Mouse (Mus musculus) heart, adult 11 months (tissue): ENCODE measurements around the gene Tmprss11e.

Source experiments
- DNase-seq: peaks from one replicate; pipeline ENCODE4 v3.0.0; 2022

Gene Tmprss11e

DNA sequence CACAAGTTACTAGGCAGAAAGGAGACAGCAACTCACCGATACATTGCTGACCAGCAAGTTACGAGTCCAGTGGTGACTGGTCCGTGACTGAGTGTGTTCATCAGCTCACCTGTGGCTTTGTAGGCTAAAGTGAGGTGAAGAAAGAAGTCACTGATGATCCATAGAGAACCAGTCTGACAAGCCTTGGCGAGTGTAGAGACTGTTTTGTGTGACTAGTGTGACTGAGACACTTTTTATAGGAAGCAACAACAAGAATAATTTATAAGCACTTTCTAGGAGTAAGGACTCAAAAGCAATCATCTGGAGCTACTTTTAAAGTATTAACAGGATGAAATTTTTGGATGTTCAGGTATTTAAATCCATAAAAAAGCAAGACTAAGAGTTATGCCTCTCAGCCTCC is at the start of gene Tmprss11e:
Gene Tmprss11e, minus strand, starts transcription at position 101 of the 400 bp plus-strand sequence.
- no peak for DNase-seq

DNA sequence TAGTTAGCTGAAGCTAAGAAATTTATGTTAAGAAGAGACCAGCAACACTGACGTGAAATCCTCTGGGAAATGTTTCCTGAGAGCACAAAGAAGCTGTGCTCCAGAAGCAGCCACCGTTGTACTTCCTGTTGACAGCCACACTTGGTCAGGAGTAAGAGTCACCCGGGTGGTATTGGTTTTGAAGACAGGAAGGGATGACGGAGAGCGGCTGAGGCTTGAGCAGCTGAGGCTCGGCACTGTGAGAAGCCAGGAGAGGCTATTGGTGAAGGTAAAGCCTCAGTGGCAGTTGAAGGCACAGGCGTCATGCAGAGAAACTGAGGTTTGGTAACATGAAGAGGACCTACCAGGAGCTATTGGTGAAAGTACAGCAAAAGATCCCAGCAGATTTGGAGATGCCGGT is 47.2 kb upstream of the Tmprss11e start:
- DNase-seq = peak; percentile 83

DNA sequence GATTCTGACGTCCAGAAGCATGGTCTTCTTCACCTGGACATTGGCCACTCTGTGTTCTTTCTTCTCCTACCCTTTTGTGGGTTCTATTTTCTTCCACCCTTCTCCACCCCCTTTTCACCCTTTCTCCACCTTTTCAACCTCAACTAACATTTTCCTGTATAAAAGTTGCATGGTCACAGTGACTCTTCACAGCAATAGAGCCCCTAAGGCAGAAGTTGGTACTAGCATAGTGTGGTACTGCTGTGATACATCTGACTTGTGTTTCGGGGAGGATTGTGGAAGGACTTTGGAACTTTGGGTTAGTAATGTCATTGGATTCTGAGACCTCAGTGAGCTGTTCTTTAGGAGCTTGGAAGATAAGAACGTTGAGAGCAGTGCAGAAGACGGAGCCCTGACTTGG is 46.6 kb upstream of the Tmprss11e start:
- no peak for DNase-seq

DNA sequence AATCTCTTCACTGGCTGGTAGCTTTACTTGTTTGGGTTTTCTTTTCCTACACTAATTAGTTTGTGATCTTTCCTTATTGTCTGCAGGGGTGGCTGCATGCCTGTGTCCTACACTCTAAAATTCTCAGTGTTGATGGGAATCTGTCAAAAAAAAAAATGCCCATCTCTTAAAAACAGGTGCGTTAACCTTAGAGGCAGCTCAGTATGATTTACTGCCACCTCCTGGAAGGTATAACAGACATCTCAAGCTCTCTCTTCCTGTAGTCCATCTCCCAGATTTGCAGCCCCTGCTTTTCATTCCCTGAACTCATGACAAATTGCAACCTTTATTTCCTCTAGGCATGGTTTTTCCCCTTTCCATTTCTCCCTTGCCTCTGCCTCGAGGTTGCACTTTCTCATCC is 44.3 kb upstream of the Tmprss11e start:
- DNase-seq = no peak

DNA sequence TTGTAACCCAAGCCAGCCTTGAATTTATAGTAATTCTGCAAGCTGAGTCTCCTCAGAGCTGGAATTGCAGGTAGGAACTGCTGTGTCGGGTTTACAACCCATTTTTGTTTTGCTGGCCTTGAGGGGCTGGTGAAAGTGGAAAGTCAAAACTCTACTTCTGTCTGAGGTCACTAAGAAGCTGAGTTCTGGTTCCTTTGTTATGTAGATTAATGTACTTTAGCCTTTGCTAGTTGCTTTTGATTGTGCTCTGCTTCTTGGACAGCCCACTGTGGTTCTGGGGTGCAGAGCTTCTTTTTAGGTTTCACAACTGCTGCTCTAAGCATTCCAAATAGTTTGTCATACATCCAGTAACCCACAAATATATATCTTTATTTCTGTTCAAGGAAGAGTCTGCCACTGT is 41.2 kb upstream of the Tmprss11e start:
- DNase-seq = no peak

DNA sequence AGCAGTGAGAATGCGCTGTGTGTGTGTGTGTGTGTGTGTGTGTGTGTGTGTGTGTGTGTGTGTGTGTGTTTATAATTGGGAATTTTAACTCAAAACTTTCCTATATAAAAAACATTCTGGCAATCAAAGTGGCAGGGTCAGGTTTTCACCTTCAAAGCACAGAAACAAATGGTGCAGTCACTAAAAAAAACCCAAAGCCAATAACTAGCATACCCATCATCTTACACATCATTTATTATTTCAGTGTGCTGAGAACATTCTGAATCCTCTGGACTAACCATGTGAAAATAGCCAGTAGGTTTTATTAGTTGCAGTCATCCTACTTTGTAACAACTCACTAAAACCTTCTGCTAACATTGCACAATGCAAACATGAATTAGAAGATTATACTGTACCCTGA is 38.6 kb upstream of the Tmprss11e start:
- DNase-seq = no peak

DNA sequence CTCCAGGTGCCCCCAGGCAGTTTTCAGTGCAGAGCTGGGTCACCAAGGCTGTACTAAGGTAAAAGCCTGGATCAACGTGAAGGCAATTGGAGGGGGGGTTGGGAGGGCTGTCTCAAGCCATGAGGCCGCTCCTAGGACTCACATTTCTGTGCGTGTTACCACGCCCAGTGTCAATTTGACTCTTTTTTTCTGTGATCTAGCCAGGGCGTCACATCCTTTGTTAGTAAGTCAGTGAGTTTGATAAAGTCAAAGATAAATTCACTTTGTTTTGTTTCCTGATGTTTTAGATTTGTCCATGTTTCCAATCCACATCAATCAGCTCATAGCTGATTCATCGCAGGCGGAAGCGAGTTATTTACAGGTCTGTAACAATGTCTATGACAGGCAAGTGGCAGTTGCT is 37.4 kb upstream of the Tmprss11e start:
- DNase-seq = no peak

DNA sequence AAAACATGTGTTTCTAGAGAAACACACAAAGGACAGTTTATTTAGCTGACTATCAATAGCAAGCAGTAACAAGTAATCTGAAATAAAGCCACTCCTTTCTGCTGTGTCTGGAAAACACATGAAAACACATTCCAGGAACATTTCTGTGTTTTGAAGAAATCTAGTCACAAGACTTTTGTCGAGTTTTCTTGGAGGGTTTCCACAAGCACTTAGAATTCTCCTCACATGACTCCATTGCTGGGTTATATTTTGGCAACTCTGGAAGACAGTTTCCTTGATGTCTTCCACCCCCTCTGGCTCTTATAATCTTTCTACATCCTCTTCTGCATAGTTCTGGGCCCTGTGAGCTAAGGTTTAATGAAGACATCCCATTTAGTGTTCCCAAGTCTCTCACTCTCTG is 32.9 kb upstream of the Tmprss11e start:
- no peak for DNase-seq

DNA sequence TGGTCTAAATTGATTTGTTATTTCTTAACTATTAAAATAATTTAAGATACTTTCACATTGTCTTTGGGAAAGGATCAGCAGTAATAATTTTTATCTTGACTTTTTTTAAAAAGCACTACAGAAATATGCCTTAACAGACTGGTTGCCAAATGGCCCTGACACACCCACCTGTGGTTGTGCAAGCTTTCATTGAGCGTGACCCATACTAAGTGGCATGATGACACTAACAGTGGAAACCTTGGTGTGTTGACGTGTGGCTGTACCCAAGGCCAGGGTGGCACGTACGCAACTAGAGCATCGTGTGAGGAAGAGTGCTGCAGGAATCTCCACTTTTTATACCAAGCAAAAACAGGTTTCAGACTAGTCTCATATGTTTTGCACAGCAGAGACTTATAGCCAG is 31.3 kb upstream of the Tmprss11e start:
- DNase-seq = no peak

DNA sequence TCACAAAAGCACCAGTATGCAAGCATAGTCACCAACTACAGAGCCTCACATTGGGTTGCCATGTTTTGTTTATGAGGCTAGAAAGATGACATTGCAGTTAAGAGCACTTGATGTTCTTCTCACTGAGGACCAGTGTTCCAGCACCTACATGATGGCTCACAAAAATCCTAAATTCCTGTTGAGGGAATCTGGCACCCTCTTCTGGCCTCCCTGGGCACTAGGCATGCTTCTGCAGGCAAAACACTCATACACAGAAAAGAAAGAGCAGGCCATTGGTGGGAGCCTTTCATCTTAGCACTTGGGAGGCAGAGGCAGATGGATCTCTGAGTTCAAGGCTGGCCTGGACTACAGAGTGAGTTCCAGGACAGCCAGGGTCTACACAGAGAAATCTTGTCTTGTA is 25.4 kb upstream of the Tmprss11e start:
- DNase-seq = no peak

DNA sequence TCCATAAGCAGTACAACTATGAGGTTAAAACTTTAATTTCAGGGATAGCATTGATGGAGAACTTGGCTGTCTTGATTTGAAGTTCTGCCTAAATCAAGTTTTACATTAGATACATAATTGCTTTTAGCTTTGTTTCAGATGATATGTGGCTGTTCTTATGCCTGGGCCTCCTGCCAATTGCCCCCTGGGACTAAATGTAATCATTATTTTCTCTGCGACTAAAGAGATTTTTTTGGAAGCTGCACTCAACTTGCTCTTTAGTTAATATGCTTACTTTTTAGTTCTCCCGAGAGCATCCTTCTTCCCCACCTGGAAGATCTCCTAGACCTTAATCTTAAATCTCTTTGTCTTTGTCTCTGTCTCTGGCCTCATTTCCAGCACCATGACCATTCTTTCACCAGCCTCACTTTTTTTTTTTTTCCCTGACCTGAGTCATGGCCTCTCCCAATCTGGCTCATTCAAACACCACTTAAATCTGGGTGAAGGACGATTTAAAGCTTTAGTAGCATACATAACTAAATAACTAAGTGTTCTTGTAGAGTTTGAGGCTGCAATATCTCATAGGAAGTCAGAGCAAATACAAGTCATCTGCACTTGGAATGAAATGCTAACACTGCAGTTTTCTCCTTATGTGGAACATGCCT is 23.5 kb upstream of the Tmprss11e start:
- no peak for DNase-seq

DNA sequence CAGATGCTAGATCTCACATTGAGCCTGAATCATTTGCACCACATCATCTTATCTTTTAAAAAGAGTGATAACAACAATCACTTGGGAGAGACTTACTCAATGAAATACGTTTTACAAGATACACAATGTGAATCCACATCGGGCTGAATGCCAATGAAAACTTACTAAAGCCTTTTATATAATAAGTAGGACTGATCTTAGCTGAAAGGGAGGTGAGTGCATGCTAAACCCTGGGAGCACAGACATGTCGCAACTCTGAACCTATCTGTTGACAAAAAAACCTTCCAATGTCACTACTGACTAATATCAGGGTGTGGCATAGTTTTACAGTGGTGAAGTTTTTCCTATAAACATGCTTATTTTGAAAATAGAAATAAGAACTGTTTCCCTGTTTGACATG is 2.8 kb downstream of the Tmprss11e start:
- no peak for DNase-seq

DNA sequence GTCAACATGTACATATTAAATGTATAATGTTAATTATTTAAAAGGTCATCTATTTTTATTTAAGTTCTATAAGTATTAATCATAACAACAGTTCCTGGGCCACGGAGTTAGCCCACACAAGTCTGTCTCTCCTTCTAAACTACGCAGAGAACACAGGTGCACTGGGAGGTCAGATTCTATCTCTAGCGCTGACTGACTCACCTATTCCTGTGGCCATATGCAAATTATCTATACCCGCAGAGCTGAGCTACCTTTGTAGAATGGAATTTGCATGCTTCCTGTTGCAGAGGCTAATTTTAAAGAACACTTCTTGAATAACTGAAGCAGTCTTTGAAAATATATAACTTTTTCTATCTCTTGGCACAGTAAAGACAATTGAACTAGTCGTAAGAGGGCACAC is 4.5 kb downstream of the Tmprss11e start:
- DNase-seq = no peak

DNA sequence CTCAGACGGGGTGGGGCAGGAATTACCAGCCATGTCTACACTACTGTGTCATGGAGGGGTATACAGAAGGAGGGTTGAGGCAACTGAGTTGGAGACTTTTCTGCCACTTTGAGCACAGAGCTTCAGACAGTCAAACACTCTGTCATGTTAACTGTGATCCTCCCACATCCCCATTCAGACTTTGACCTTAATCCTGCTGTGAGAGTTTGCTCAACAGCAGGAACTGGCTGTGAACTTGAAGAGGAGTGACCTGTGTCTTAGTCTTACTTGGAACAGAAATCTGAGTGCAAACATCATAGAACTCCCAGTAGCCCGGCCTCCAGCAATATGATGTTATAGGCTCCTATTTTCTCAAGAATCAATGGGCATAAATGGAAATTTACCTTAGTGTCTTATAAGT is 9.8 kb downstream of the Tmprss11e start:
- no peak for DNase-seq

DNA sequence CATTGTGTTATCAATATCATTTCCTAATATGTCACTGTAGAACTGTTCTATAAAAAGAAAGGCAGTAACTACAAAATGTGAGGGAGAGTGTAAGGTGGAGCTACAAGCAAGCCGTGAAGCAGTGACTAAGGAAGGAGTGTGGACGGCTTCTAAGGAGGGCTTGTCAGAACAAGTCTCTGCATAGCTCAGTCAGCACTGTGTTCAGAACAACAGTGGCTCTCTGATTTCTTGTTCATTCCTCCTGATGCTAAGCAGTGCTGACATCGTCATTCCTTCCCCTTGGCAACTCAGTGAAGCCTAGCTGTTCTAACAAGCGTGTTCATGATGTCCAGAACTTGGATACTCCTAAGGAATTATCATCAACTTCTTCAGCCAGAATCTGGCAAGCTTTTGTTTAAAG is 15.0 kb downstream of the Tmprss11e start:
- no peak for DNase-seq

DNA sequence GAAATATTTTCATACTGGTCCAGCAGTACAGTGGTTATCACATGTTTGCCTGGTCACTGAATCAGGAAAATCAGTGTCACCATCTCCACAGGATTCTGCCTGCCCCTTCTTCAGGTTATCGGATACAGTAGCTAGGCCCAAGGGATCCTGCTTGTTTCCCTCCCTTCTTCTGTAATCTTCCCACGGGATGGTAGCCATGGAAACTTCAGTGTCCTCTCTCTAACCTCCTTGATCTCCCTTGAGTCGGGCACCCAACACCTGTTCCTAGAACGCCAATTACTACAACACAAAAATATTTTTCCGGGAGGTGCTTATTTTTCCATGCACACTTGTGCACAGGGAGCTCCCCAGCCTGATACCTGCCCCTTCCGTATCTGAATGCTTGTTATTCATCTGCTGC is 17.0 kb downstream of the Tmprss11e start:
- no peak for DNase-seq

DNA sequence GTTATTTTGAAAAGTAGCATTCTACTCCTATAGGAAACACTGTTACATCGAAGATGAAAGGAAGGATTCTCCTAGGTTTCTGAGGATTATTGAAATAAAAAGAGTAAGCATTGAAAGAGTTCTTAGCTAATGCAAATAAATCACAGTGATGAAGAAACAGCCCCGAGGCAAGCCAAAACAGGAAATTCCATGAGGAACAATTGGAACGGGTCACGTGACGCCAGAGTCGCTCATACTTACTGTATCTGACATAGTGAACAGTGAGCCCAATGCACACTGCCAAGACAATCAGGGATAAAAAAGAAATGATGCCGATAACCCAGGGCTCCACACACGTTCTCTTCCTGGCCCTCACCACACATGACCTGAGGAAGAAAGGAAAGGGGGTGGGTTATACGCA is 18.6 kb downstream of the Tmprss11e start:
- DNase-seq = no peak

DNA sequence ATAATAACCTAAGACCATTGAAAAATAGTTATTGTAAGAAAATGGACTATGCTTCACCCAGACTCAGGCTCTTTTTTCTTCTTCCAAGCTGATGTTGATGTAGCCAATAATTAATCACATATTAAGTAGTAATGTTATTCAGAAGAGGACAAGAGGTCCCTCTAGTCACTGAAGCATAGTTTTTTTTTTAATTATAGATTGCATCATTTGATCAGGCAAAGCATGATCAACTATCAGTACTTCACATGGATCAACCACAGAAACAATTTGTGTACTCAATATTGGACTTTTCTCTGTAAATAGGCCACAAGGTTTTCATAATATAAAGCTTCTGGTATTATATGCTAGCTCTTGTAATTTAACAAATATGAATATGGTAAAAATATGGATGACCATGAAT is 20.6 kb downstream of the Tmprss11e start:
- DNase-seq = no peak

DNA sequence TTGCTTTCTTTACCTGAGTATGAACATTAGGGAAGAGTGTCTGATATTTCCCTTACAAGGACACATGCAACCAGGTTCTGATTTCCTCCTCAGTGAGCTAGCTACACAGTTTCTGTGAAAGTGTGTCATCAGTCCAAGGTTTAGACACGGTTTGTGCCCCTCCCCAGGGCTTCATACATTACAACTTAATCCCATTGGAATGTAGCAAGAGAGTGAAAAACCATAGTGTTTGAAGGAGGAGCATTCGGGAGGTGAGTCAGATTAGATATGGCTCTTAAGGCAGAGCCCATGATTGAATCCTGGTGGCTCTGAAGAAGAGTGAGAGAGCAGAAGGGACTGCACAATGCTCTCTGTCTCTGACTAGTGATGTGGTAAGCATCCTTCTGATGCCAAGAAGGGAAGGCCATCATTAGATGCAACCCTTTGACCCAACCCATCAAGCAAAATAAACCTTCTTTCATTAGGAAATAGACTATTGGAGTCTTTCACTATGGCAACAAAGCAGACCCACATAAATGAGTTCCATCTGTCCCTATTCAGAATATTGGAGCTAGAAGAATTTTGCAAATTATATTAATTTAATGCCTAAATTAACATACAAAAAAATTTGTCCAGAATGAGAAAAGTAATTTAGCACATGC is 22.7 kb downstream of the Tmprss11e start:
- DNase-seq = no peak

DNA sequence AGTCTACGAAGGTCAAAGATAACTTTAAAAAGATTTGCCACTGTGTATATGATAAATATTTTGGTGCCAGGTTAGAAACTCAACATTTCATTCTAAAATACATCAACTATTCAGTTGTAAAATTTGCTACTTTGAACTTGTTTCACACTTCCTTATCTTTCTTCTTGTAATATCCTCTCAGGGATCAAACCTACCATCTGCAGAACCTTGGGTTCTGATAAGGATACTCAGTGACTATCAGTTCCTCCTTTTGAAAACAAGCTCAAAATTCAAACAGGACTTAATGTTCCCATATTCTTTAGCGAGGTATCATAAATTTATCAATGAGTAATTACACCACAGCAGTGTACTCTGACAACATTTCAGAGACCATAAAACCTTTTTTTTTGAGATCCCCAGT is 30.6 kb downstream of the Tmprss11e start:
- DNase-seq = no peak

DNA sequence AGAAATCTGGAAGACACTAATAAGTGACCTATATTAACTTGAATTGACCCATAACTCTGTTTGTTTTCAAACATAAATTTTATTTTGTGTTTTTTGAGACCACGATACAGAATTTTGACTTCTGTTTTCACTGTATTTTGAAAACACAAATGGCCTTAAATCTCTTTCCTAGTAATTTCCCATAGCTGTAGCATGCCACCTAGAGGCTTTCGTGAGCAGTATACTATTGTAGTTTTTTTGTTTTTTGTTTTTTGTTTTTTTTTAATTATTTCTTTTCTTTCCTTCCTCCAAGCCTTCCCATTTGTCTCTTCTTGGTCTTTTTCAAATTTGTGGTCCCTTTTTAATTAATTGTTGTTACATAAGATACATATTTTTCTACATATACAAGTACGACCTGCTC is 40.7 kb downstream of the Tmprss11e start:
- DNase-seq = no peak

DNA sequence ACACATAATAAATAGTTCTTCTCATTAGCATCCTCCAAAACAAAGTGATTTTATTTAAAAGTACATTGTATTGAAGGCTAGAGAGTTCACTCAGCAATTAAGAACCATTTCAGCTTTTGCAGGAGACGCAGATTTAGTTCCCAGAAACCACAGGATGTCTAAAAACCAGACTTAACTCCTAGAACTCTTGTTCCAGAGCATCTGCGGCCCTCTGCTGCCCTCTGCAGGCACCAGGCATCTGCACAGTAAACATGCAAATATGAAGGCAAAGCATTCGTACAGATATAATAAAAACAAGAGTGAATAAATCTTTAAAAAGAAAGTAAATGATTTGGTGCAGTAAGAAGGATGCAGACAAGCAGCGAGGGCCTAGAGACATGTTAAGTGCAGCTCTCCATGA is 60.9 kb downstream of the Tmprss11e start:
- no peak for DNase-seq

DNA sequence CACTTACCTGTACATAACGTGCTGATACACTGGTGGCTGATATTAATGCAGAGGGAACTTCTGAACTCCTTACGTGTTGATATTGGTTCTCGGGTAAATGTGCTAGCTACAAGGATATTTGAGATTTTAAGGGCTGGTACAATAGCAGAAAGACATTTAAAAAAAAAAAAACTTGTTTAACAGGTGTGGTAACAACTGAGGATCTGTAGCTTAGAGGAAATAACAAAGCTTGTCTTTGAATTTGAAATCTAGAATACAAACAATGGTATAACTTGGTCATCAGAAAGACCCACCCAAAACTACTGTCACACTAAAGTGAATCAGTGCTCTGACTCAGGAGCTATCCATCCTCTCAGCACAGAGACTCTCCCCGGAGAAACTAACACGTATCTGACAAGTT is 69.4 kb downstream of the Tmprss11e start, which contains the start of gene Tmprss11b:
Gene Tmprss11b, minus strand, starts transcription at position 101 of the 400 bp plus-strand sequence.
- no peak for DNase-seq
